Mouse (Mus musculus): Measurements from ENCODE around the gene Dusp9. TPM values are rescaled to one million over a fixed set of nuclear protein-coding genes. Genes with fewer than 3 reads are reported as not detected.

Gene Dusp9
- polyA plus RNA-seq, 1 experiment from 2014 or later, result 32.4 TPM

- peaks cover 31% of the 10 kb centered on the region; the same call in 1 of the 2 replicates for H3K27me3 ChIP-seq (ENCODE audit: low read depth, poor library complexity, severe bottlenecking)
- peak overlapping the region; percentile 87 for H3K27ac ChIP-seq (replicated peaks)
- peak; percentile 26 for DNase-seq (ENCODE audit: low spot score)
- peak overlapping the region; percentile 68 for H3K4me3 ChIP-seq
- 0 out of 2 replicates have a peak, but pooled peaks cover 6% of the 10 kb centered on the region for H3K9me3 ChIP-seq (replicated peaks)
- H3K36me3 ChIP-seq, result peaks cover 26% of the 10 kb centered on the region
- 26% methylated on average over 37 of the region's 42 CpGs for WGBS
- H3K4me1 ChIP-seq, result peaks cover 26% of the 10 kb centered on the region
These were observed 34.4 kb downstream of the Dusp9 start for GRCm38 (mm10) chrX:73673619-73673967.

DNA sequence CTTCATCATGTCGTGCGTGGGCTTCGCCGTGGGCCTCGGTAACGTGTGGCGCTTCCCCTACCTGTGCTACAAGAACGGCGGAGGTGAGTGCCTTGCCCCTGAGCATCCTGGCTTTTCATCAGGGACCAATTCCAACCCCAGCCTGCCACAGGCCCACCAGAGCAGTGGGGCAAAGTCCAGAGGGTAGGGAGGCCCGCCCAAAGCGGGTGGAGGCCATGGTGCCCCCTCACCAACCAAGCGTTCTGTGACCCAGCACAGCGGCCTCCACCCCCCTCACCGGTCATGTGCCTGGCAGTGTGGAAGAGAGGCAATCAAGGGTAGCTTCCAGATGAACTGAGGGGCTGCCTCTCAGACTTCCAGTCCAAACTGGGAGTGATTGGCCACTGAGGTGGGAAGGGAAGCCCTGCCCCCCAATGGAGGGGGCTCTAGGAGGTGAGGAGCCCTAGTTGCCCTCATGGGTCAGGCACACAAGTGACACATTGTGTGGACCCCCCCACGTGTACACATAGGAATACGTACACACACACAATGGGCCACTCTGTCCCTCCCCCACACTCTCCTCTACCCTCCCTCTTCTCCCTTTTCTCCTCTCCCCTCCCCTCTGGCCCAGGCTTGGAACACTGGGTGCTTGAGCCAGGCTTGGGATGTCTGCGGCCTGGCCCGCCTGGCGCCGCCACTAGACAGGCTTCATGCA lies 34.9 kb downstream of the Dusp9 start:
- DNase-seq (ENCODE audit: low spot score), result peak; percentile 26
- H3K9me3 ChIP-seq (replicated peaks), result 0 out of 2 replicates have a peak, but pooled peaks cover 6% of the 10 kb centered on the region
- H3K4me3 ChIP-seq, result peak overlapping the region; percentile 68
- peak overlapping the region; percentile 87 for H3K27ac ChIP-seq (replicated peaks)
- H3K4me1 ChIP-seq, result peaks cover 26% of the 10 kb centered on the region
- peaks cover 31% of the 10 kb centered on the region; the same call in 1 of the 2 replicates for H3K27me3 ChIP-seq (ENCODE audit: low read depth, poor library complexity, severe bottlenecking)
- peaks cover 31% of the 10 kb centered on the region for H3K36me3 ChIP-seq
- 26% methylated on average over 20 of the region's 20 CpGs for WGBS

DNA sequence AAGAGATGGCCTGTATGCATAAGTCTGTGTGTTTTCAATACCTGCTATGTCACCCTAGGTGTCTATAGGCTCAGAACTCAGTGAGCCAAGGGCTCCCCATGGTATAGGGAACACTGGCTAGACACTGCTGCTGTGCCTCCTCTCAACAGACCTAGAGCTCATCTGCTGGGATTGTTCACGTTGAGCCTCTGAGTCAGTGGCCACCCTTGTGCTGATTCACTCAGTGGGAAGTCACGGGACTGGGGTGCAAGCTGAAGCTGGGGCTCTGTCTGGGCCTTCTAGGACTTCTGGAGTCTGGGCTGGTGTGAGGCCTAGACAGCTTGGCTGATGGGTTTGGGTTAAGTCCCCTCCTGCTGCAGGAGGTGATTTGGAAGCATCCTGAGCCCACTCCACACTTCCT lies 36.0 kb downstream of the Dusp9 start:
- H3K9me3 ChIP-seq (replicated peaks), result 0 out of 2 replicates have a peak, but pooled peaks cover 6% of the 10 kb centered on the region
- DNase-seq (ENCODE audit: low spot score), result no peak
- H3K4me1 ChIP-seq, result peaks cover 26% of the 10 kb centered on the region
- H3K4me3 ChIP-seq, result 0 out of 2 replicates have a peak overlapping the region, but pooled peaks have one; percentile 68
- WGBS, result 85% methylated on average over 2 of the region's 2 CpGs
- H3K27me3 ChIP-seq (ENCODE audit: low read depth, poor library complexity, severe bottlenecking), result peaks cover 31% of the 10 kb centered on the region; the same call in 1 of the 2 replicates
- peaks cover 42% of the 10 kb centered on the region for H3K36me3 ChIP-seq
- no peak overlapping the region for H3K27ac ChIP-seq (replicated peaks)

- whole genome bisulfite sequencing, result 96% methylated on average over 4 of the region's 4 CpGs
- H3K36me3 ChIP-seq, result peaks cover 56% of the 10 kb centered on the region
These were observed 37.4 kb downstream of the Dusp9 start for GRCm38 (mm10) chrX:73676668-73677067.

GRCm38 (mm10) chrX:73684156-73684555 lies 44.9 kb downstream of the Dusp9 start:
- no peaks in the 10 kb centered on the region for H3K9me3 ChIP-seq (replicated peaks)
- peaks cover 93% of the 10 kb centered on the region for H3K36me3 ChIP-seq
- WGBS, result 88% methylated on average over 2 of the region's 2 CpGs
- no peaks in the 10 kb centered on the region for H3K4me1 ChIP-seq
- H3K4me3 ChIP-seq, result no peak overlapping the region
- H3K27me3 ChIP-seq (ENCODE audit: low read depth, poor library complexity, severe bottlenecking), result no peaks in the 10 kb centered on the region
- DNase-seq (ENCODE audit: low spot score), result no peak
- no peak overlapping the region for H3K27ac ChIP-seq (replicated peaks)

More at GRCm38 (mm10) chrX:73676668-73677067, 37.4 kb downstream of the Dusp9 start:
- Histone ChIP-seq H3K27me3 (ENCODE audit: low read depth, poor library complexity, severe bottlenecking) (peaks cover 31% of the 10 kb centered on the region; the same call in 1 of the 2 replicates), H3K27ac (replicated peaks) (no peak overlapping the region), H3K4me3 (no peak overlapping the region), H3K9me3 (replicated peaks) (0 out of 2 replicates have a peak, but pooled peaks cover 6% of the 10 kb centered on the region), H3K4me1 (peaks cover 26% of the 10 kb centered on the region)
- DNase-seq (ENCODE audit: low spot score), result no peak

GRCm38 (mm10) chrX:73684978-73685377 lies 45.8 kb downstream of the Dusp9 start:
- DNase-seq (ENCODE audit: low spot score), result no peak
- Histone ChIP-seq H3K4me1 (no peaks in the 10 kb centered on the region), H3K27ac (replicated peaks) (no peak overlapping the region), H3K9me3 (replicated peaks) (no peaks in the 10 kb centered on the region), H3K36me3 (peaks cover 92% of the 10 kb centered on the region), H3K4me3 (no peak overlapping the region), H3K27me3 (ENCODE audit: low read depth, poor library complexity, severe bottlenecking) (no peaks in the 10 kb centered on the region; the same call in 1 of the 2 replicates)

DNA sequence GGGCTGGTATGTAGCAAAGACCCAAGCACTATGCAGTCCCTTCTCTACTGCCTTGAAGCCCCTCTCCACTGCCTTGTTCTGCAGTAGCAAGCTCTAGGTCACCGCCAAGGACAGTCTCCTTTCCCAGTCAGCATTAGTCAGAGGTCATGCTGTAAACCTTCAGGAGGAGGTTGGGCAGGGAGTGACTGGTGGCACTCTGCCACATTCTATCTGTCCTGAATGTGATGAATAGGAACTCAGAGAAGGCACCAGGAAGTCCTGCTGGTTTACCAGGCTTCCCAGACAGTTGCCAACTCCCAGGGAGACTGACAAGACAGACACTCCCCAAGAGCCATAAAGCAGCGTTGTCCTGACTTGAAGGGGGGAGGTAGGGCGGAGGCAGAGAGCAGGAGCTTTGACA lies 46.4 kb downstream of the Dusp9 start:
- DNase-seq (ENCODE audit: low spot score), result no peak
- Histone ChIP-seq H3K4me1 (no peaks in the 10 kb centered on the region), H3K36me3 (peaks cover 88% of the 10 kb centered on the region), H3K27ac (replicated peaks) (no peak overlapping the region), H3K9me3 (replicated peaks) (no peaks in the 10 kb centered on the region), H3K4me3 (no peak overlapping the region), H3K27me3 (ENCODE audit: low read depth, poor library complexity, severe bottlenecking) (no peaks in the 10 kb centered on the region; the same call in 1 of the 2 replicates)
- WGBS, result 91% methylated on average over 3 of the region's 3 CpGs

DNA sequence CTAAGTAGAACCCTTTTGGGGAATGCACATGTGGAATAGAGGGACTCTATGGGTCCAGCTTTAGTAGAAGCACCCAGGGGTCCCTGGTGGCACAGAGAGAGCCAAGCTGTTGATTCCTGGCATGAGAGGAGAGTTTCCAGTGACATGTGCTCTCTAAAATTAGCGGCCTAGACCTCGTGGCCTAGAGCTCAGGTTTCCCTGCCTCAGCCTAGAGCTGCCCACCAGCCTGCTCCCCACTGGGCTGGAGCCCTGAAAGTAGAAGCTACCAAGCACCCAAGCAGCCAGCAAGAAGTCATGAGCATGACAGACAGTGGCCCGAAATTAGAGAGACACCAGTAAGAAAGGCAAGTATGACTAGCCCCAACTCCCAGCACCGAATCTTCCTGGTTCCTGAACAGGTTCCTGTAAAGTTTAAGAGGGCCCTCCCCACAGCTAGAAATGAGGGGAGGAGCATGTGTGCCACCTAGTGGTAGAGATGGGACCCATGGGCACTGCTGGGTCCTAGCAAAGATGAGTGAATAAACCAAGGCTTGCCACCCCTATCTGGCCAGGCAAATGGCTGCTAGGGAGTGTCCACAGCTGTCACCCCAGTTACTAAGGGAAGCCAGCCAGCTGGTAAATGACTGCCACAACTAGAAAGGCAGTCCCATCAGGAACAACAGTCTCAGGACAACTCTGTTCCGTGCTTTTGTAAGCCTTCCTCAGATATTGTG lies 51.9 kb downstream of the Dusp9 start:
- H3K27ac ChIP-seq (replicated peaks), result no peak overlapping the region
- no peaks in the 10 kb centered on the region; the same call in 1 of the 2 replicates for H3K27me3 ChIP-seq (ENCODE audit: low read depth, poor library complexity, severe bottlenecking)
- no peak overlapping the region for H3K4me3 ChIP-seq
- peak; percentile 21 for DNase-seq (ENCODE audit: low spot score)
- H3K4me1 ChIP-seq, result no peaks in the 10 kb centered on the region
- WGBS, result 77% methylated on average over 5 of the region's 5 CpGs
- no peaks in the 10 kb centered on the region for H3K9me3 ChIP-seq (replicated peaks)
- peaks cover 57% of the 10 kb centered on the region for H3K36me3 ChIP-seq

Other genes with a start within 250 kb of the Dusp9 start
- not detected in 2 replicates for gene Gm18336, start 240.7 kb upstream of the Dusp9 start, polyA plus RNA-seq (2016; fragmentation: Nextera tagmentation; extraction: Ambion mirVana)
- gene Zfp92, start 228.3 kb upstream of the Dusp9 start, polyA plus RNA-seq (2016; fragmentation: Nextera tagmentation; extraction: Ambion mirVana), result 0.06 and 0.11 TPM in 2 replicates
- gene Trex2, start 204.1 kb upstream of the Dusp9 start, polyA plus RNA-seq (2016; fragmentation: Nextera tagmentation; extraction: Ambion mirVana), result not detected in 2 replicates
- 83.6 and 85.0 TPM in 2 replicates for gene Haus7, start 180.4 kb upstream of the Dusp9 start, polyA plus RNA-seq (2016; fragmentation: Nextera tagmentation; extraction: Ambion mirVana)
- gene Bgn, start 155.8 kb upstream of the Dusp9 start, polyA plus RNA-seq (2016; fragmentation: Nextera tagmentation; extraction: Ambion mirVana), result 16.4 and 27.9 TPM in 2 replicates
- 0.17 and 0.19 TPM in 2 replicates for gene Atp2b3, start 136.3 kb upstream of the Dusp9 start, polyA plus RNA-seq (2016; fragmentation: Nextera tagmentation; extraction: Ambion mirVana)
- 7.0 and 12.6 TPM in 2 replicates for gene Pnck, start 20.7 kb downstream of the Dusp9 start, polyA plus RNA-seq (2016; fragmentation: Nextera tagmentation; extraction: Ambion mirVana)
- 4.1 and 4.6 TPM in 2 replicates for gene Slc6a8, start 33.7 kb downstream of the Dusp9 start, polyA plus RNA-seq (2016; fragmentation: Nextera tagmentation; extraction: Ambion mirVana)
- gene Bcap31, start 76.8 kb downstream of the Dusp9 start, polyA plus RNA-seq (2016; fragmentation: Nextera tagmentation; extraction: Ambion mirVana), result 144 and 157 TPM in 2 replicates
- gene Abcd1, start 77.2 kb downstream of the Dusp9 start, polyA plus RNA-seq (2016; fragmentation: Nextera tagmentation; extraction: Ambion mirVana), result 10.9 and 11.5 TPM in 2 replicates
- 0.04 and 0.12 TPM in 2 replicates for gene Plxnb3, start 117.7 kb downstream of the Dusp9 start, polyA plus RNA-seq (2016; fragmentation: Nextera tagmentation; extraction: Ambion mirVana)
- 1.5 and 1.6 TPM in 2 replicates for gene Srpk3, start 135.0 kb downstream of the Dusp9 start, polyA plus RNA-seq (2016; fragmentation: Nextera tagmentation; extraction: Ambion mirVana)
- gene Idh3g, start 147.5 kb downstream of the Dusp9 start, polyA plus RNA-seq (2016; fragmentation: Nextera tagmentation; extraction: Ambion mirVana), result 185 and 192 TPM in 2 replicates
- 122 and 123 TPM in 2 replicates for gene Ssr4, start 147.6 kb downstream of the Dusp9 start, polyA plus RNA-seq (2016; fragmentation: Nextera tagmentation; extraction: Ambion mirVana)
- 0.80 and 0.81 TPM in 2 replicates for gene Pdzd4, start 185.6 kb downstream of the Dusp9 start, polyA plus RNA-seq (2016; fragmentation: Nextera tagmentation; extraction: Ambion mirVana)

Measured in midbrain, embryonic 10.5 days (tissue).